Mouse (Mus musculus) ovary, adult 10 weeks (tissue): ENCODE data around the gene Bglap. TPM values are rescaled to one million over a fixed set of nuclear protein-coding genes. Genes with fewer than 3 reads are reported as not detected.

Experiments
- polyA plus RNA-seq: library from polyadenylated mRNA; stranded (reverse); fragments of 350-450 nt; fragmentation: Illumina TruSeq; extraction: RNeasy Lipid Tissue Mini Kit (QIAGEN cat#74804); gene quantifications from one replicate; pipeline ENCODE4 v1.2.3, GENCODE M21; 2014

The Bglap gene
- polyA plus RNA-seq = not detected

GRCm38 (mm10) chr3:88384364-88384763 is at the start of gene Bglap:
Gene Bglap, minus strand, starts transcription at chr3:88384464.

GRCm38 (mm10) chr3:88424605-88425329 is 40.5 kb upstream of the Bglap start, which contains the start of gene Slc25a44:
Gene Slc25a44, minus strand, starts transcription at chr3:88425139.

DNA sequence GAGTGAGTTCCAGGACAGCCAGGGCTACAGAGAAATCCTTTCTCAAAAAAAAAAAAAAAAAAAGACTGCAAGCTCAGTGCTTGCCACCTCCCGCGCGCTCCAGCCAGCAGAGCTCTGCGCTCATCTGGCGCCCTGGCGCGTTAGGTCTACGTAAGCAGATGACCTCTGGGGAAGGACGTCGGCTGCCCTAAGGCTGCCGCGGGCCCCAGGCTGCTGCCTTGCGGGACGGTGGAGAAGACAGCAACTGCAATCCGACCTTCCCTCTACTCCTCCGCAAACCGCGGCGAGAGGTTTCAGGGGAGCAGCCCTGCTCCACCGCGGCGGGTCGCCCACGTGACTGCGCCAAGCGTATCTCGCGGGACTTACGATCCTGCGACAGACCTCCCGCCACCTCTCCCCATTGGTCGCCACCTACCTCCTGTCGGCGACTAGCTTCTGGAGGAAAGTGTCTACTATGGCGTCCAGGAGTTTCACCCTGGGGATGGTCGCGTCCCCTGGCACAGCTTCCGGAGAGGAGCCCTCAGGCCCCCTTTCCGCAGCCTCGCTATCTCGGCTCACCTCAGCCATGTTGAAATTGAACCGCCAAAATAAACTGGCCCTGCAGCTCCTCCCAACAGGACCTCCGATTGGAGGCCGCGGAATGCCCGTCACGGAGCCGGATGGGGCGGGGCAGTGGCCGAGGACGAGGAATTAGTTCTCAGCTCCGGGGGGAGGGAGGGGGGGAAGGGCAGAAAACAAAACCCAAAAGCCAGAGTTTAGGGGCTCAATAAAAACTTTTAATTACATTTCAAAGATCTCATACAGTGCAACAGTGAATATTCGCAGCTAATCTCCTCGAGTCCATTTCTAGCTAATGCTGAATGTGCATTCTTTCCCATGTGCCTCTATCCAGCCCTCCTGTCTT is 25.7 kb upstream of the Bglap start, which contains the start of gene Pmf1:
TSS of gene Pmf1 (minus strand) at position 591 of the 904 bp plus-strand sequence.

DNA sequence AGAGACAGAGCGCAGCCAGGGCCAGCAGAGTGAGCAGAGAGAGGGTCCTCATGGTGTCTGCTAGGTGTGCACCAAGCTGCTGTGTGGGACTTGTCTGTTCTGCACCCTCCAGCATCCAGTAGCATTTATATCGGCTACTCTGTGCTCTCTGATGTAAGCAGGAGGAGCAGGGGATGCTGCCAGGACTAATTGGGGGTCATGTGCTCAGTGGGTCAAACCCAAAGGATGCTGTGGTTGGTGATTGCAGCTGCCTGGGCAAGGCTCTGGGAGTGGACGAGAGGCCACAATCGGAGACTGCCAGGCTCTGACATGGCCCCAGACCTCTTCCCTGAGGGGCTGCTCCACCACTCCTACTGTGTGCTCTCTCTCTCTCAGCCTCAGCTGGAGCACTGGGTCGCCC is 5.7 kb downstream of the Bglap start, which contains the start of gene Bglap2:
TSS of gene Bglap2 (minus strand) at position 101 of the 400 bp plus-strand sequence.

GRCm38 (mm10) chr3:88372643-88373042 is 11.6 kb downstream of the Bglap start, which contains the start of gene Bglap3:
Gene Bglap3, minus strand, starts transcription at chr3:88372743.

GRCm38 (mm10) chr3:88364337-88364736 is 19.9 kb downstream of the Bglap start, which contains the start of gene Paqr6:
Gene Paqr6, plus strand, starts transcription at chr3:88364584.

DNA sequence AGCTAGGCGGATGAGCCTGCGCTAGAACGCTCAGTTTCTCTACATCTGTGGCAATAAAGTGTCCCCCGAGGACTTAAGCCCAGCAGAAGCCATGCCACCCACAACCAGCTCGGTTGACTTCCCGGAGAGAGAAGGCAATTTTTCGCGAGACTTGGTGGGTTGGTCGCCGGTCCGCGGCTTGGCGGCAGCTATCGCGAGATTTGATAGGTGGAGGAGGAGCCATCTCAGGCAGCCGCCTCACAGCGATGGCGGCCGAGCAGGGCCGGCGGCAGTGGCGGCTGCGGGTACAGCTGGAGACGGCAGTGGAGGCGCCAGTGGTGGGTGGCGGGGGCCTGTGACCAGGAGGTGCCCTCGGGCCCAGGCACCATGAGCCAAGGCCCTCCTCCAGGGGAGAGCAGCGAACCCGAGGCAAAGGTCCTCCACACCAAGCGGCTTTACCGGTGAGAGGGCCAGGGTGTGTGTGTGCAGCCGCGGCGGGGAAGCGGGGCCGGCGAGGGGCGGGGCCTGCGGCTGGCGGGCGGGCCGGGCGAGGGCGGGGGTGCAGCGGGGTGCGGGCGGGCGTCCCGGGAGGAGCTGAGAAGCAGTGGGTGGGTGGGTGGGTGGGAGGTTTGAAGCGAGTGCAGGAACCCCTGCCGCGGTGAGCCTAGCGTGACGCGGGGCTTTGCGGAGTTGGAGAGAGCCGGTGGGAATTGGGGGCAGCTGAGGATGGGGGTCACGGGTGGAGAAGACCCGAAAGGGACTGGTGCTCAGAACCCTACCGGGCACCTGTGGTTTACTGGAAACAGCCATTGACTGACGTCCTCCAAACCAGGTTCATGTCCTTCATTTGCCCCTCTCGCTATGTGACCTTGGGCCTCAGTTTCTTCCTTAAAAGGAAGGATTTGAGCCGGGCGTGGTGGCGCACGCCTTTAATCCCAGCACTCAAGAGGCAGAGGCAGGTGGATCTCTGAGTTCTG is 47.9 kb downstream of the Bglap start, which contains the start of the genes Tmem79 and Smg5:
TSS of gene Tmem79 (minus strand) at position 91 of the 956 bp plus-strand sequence.
TSS of gene Smg5 (plus strand) at position 203 of the 956 bp plus-strand sequence.

Other genes with a start within 250 kb of the Bglap start
- gene Mef2d, start 242.1 kb downstream of the Bglap start, polyA plus RNA-seq = 12.0 TPM
- not detected for gene Rhbg, start 129.8 kb downstream of the Bglap start, polyA plus RNA-seq
- gene Gm38392, start 97.3 kb downstream of the Bglap start, polyA plus RNA-seq = not detected
- gene Tsacc, start 87.5 kb downstream of the Bglap start, polyA plus RNA-seq = 6.1 TPM
- gene Cct3, start 87.3 kb downstream of the Bglap start, polyA plus RNA-seq = 183 TPM
- gene Glmp, start 59.4 kb downstream of the Bglap start, polyA plus RNA-seq = 1.7 TPM
- gene Tmem79, start 48.3 kb downstream of the Bglap start, polyA plus RNA-seq = not detected
- gene Smg5, start 48.2 kb downstream of the Bglap start, polyA plus RNA-seq = 22.4 TPM
- 1.00 TPM for gene Paqr6, start 19.9 kb downstream of the Bglap start, polyA plus RNA-seq
- gene Bglap3, start 11.7 kb downstream of the Bglap start, polyA plus RNA-seq = not detected
- gene Bglap2, start 5.8 kb downstream of the Bglap start, polyA plus RNA-seq = not detected
- gene Pmf1, start 25.9 kb upstream of the Bglap start, polyA plus RNA-seq = 5.2 TPM
- 11.5 TPM for gene Slc25a44, start 40.7 kb upstream of the Bglap start, polyA plus RNA-seq
- 4.3 TPM for gene Sema4a, start 76.7 kb upstream of the Bglap start, polyA plus RNA-seq
- 5.7 TPM for gene Lmna, start 125.5 kb upstream of the Bglap start, polyA plus RNA-seq
- gene Mex3a, start 147.9 kb upstream of the Bglap start, polyA plus RNA-seq = 26.1 TPM
- not detected for gene Rab25, start 163.8 kb upstream of the Bglap start, polyA plus RNA-seq
- 3.2 TPM for gene Lamtor2, start 168.6 kb upstream of the Bglap start, polyA plus RNA-seq
- gene Ubqln4, start 169.3 kb upstream of the Bglap start, polyA plus RNA-seq = 24.3 TPM
- gene Ssr2, start 191.4 kb upstream of the Bglap start, polyA plus RNA-seq = 43.2 TPM
- gene Arhgef2, start 221.5 kb upstream of the Bglap start, polyA plus RNA-seq = 12.9 TPM